Mouse (Mus musculus): ENCODE results near the gene Myrfl. TPM values are rescaled to one million over a fixed set of nuclear protein-coding genes. Genes with fewer than 3 reads are reported as not detected.

The Myrfl gene
- total RNA-seq (2021), result under 1 TPM; 0.17 to 0.37 TPM
- long read RNA-seq, experiment 1, result 0 reads
- long read RNA-seq, experiment 2, result 0 reads

DNA sequence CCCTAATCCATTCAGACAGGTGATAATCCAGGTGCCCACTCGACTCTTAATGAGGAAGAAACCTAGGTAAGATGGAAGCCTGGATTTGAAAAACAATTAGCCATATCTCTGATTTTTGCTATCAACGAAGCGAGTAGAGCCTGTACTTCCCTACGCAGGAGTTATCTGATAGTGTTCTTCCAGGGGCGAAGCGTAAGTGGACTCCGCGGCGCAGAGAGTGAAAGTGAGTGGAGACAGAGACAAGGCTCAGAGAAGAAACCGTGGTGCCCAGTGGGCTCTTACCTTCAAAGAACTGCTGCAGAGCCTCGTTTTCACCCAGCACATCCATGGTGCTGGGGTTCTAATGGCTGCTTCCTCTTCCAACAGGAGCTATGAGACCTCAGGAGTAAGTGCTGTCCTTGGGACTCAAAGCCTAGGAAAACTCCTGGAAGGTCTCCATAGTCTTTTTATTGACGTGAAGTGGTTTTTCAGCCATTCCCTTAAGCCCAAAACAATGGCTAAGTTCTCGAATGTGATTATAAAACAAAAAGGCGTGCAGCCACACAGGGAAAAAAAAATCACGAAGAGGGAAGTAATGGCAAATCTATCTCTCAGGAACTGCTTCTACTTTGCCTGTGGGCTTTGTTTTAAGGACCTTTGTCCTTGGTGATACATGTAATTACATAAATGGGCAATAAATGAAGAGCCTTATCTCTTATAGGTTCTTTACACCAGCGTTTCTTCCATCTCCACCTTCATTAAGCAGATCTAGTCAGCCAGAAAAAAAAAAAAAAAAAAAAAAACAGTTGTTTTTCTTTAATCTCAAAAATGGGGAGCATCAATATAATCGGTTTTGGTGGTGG is at the start of gene Myrfl:
TSS of gene Myrfl (minus strand) at position 584 of the 842 bp plus-strand sequence.
- DNase-seq (ENCODE audit: low spot score in 2 of 2), result no peak

- DNase-seq (ENCODE audit: low spot score in 2 of 2), result no peak
Measured at GRCm38 (mm10) chr10:116944940-116945339, 48.2 kb upstream of the Myrfl start.

- DNase-seq (ENCODE audit: low spot score in 2 of 2), result no peak
Measured at GRCm38 (mm10) chr10:116944144-116944543, 47.4 kb upstream of the Myrfl start.

GRCm38 (mm10) chr10:116943025-116943424 is 46.3 kb upstream of the Myrfl start:
- no peak for DNase-seq (ENCODE audit: low spot score in 2 of 2)

- no peak for DNase-seq (ENCODE audit: low spot score in 2 of 2)
Measured at GRCm38 (mm10) chr10:116935028-116935427, 38.3 kb upstream of the Myrfl start.

- DNase-seq (ENCODE audit: low spot score in 2 of 2), result no peak
Measured at GRCm38 (mm10) chr10:116933794-116934193, 37.1 kb upstream of the Myrfl start.

DNA sequence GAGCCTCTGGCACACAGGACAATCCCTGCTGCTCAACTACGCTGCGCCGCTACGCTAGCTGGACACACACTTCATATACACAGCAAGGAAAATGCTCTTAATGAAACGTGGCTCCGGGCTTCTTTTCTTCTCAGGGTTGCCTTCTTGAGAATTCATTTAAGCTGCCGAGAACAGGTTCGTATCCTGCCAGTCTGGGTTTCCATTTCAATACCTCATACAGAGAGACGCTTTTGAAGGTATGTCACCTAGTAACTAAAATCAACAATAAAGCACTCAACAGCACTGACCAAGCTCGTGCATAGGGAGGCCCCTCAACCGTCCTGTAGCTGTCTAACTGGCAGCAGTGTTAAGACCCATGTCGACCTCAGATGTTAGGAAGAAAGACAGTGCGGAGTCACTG is 35.7 kb upstream of the Myrfl start:
- no peak for DNase-seq (ENCODE audit: low spot score in 2 of 2)

GRCm38 (mm10) chr10:116931497-116932179 is 34.9 kb upstream of the Myrfl start:
- DNase-seq (ENCODE audit: low spot score in 2 of 2), result no peak

GRCm38 (mm10) chr10:116930936-116931335 is 34.2 kb upstream of the Myrfl start:
- DNase-seq (ENCODE audit: low spot score in 2 of 2), result no peak

DNA sequence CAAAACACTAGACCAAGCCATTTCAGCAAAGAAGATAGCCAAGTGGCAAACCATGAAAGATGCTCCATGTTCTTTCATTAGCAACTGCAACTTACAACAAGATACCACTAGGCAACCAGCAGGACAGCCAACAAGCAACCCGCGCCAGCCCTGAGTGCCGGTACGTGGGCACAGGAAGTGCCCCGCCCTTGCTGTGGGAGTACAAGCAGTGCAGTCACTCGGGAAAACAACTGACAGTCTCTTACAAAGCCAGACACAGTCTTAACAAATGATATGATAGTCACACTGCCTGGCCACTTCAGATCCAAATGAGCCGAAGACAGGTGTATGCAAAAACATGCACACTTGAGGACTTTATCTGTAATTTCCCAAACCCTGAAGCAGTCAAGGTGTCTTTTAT is 33.8 kb upstream of the Myrfl start:
- no peak for DNase-seq (ENCODE audit: low spot score in 2 of 2)

- DNase-seq (ENCODE audit: low spot score in 2 of 2), result no peak
Measured at GRCm38 (mm10) chr10:116928826-116929225, 32.1 kb upstream of the Myrfl start.

GRCm38 (mm10) chr10:116926428-116927113 is 29.9 kb upstream of the Myrfl start:
- no peak for DNase-seq (ENCODE audit: low spot score in 2 of 2)

- no peak for DNase-seq (ENCODE audit: low spot score in 2 of 2)
Measured at GRCm38 (mm10) chr10:116923651-116924495, 27.2 kb upstream of the Myrfl start.

DNA sequence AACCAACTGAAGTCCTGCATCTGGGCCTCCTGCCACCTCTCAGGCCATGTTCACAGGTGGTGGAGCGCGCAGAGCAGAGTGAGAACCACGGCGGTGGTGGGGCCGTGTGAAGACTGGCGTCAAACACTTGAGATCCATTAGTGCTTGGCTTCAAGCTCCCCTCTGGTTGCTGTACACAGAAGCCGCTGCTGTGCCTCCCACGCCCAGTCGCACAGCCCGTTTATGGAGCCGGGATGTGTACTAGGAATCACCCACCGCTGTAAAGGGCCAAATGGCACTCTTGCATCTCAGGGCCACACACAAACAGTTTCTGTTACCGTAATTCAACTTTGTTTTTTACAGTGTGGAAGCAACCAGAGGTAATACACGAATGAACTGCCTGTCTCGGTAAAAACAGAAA is 25.4 kb upstream of the Myrfl start:
- DNase-seq (ENCODE audit: low spot score in 2 of 2), result no peak

DNA sequence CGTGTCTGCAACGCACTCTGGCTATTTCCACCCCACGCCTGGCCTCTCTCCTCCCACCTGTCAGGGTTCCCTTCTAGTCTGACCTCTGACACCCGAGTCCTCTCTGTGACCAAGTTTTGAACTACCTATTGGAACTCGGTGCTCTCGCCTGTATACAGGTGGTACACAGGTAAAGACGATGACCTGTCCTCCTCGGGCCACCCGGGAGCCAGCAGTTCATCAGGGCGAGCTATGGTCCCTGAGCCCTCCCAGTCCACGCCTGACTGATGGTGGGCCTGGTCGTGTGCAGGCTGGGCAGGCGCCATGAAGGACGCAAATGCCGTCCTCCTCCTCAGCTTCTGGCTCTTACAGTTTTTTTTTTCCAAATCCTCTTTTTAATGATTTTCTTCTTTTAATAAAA is 24.7 kb upstream of the Myrfl start:
- DNase-seq (ENCODE audit: low spot score in 2 of 2), result no peak

- DNase-seq (ENCODE audit: low spot score in 2 of 2), result no peak
Measured at GRCm38 (mm10) chr10:116920641-116921040, 23.9 kb upstream of the Myrfl start.

GRCm38 (mm10) chr10:116919368-116920317 is 22.9 kb upstream of the Myrfl start:
- DNase-seq (ENCODE audit: low spot score in 2 of 2), result no peak

DNA sequence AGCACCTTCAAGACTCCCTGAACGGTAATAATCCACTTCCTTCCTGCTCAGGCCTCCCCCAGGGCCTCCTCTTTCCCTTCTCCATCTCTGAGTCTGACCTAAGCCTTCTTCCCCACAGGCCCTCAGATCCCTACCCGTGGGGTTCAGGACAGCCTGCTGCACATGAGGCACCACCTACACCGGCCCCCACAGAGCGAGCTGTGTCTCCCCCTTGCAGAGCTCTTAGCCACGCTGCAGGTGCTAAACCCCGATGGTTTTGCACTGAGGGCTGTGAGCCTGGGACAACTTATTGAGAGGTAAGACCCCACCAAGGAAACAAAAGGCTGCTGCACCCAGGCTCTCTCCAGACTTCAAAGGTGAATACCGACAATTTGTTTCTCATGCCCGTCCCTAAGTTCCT is 19.9 kb upstream of the Myrfl start:
- no peak for DNase-seq (ENCODE audit: low spot score in 2 of 2)

DNA sequence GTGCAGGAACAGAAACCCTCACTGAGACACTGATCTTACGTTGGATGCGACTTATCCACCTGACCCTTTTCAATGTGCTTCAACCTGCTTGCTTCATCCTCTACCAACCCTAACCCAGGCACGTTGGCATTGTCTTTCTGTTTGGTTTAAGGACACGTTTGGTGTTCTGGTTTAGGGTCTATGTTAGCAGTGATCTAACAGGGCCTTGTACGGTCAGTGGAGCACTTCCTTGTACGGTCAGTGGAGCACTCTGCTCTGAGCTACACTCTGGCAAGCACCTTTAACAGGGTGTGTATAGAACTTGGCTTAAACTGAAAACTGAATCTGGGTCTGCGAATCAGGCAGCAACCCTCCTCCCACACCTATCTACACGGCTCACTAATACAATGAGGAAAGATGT is 18.6 kb upstream of the Myrfl start:
- no peak for DNase-seq (ENCODE audit: low spot score in 2 of 2)

DNA sequence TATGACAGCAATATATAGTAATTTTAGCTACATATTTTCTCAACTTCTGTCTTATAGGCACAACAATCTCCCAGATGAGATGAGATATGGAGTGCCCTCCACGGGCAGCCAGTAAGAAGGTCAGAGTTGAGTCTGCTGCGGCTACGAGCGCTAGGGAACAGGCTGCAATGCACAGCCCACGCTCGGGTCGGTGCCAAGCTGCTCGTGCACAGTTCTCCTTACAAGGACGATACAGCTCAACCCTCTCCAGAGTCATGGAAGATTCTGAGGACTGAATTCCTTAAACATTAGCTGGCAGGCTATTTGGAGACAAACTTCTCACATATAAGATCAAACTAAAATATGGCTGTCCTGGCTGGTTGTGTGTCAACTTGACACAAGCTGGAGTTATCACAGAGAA is 17.9 kb upstream of the Myrfl start:
- peak; percentile 21 to 27 for DNase-seq (ENCODE audit: low spot score in 2 of 2)
